In genomic region chr3:15112177-15112838, GRCm38 (mm10) we compare ENCODE assay signal across 24 mouse cellular contexts.
DNase-seq lines count a peak whose midpoint lies in the region; ATAC-seq and TF ChIP-seq lines count a peak whose summit lies in the region.
"Had no signal": no experiment of that assay in that cellular context is flagged by ENCODE, and none has a peak within 500 bp of the region (broad histone marks: within the 10 kb centered on the region; RNA-seq: fewer than 3 reads in every experiment).

No protein-coding gene starts in this region.

- DNase-seq in embryo, embryonic 10 days (ENCODE audit: low spot score), result peak; percentile 21
- no peak for DNase-seq in embryo, embryonic 9.5 days (ENCODE audit: extremely low spot score)
- DNase-seq in limb, embryonic 14.5 days (ENCODE audit: low spot score), result peak; percentile 6
- DNase-seq in limb, embryonic 10.5 days (ENCODE audit: low spot score), result no peak
- DNase-seq in R1 (ENCODE audit: low read depth, low spot score), result peak; percentile 46
- DNase-seq in lung, postnatal 36 days, result peak; percentile 61
- no peak for DNase-seq in adrenal gland, postnatal 36 days
- DNase-seq: adrenal gland, postnatal 25 days; cerebellum, adult 9-11 months; gastrocnemius, adult 2 months; heart, adult 11 months; heart, postnatal 14 days; kidney, adult 9 months; kidney, postnatal 25 days; liver, embryonic 13.5 days had no signal

- no peaks in the 10 kb centered on the region for H3K27me3 ChIP-seq in limb, embryonic 14.5 days (ENCODE audit: control insufficient read depth, insufficient read depth, low read length)
- H3K27me3 ChIP-seq in limb, embryonic 10.5 days (ENCODE audit: low read depth, poor library complexity, severe bottlenecking), result no peaks in the 10 kb centered on the region
- H3K27me3 ChIP-seq: forebrain, embryonic 15.5 days; heart, embryonic 12.5 days; hindbrain, embryonic 13.5 days; intestine, embryonic 15.5 days; liver, embryonic 13.5 days; neural tube, embryonic 12.5 days had no signal

- no peak overlapping the region for H3K9ac ChIP-seq in limb, embryonic 14.5 days (ENCODE audit: low read depth, low read length, severe bottlenecking)
- H3K9ac ChIP-seq: forebrain, embryonic 15.5 days; heart, embryonic 12.5 days; hindbrain, embryonic 13.5 days; intestine, embryonic 15.5 days; liver, embryonic 13.5 days; neural tube, embryonic 12.5 days had no signal

- H3K4me1 ChIP-seq in limb, embryonic 14.5 days (ENCODE audit: control insufficient read depth, insufficient read depth, low read length), result no peaks in the 10 kb centered on the region
- no peaks in the 10 kb centered on the region for H3K4me1 ChIP-seq in limb, embryonic 10.5 days
- H3K4me1 ChIP-seq: forebrain, embryonic 15.5 days; heart, embryonic 12.5 days; hindbrain, embryonic 13.5 days; intestine, embryonic 15.5 days; liver, embryonic 13.5 days; neural tube, embryonic 12.5 days had no signal

- TF ChIP-seq POLR2A in limb, embryonic 14.5 days (IDR thresholded peaks at IDR 0.05; ENCODE audit: borderline replicate concordance, extremely low read depth, insufficient read depth, insufficient read length), result no peak

- H3K36me3 ChIP-seq in limb, embryonic 14.5 days (ENCODE audit: control insufficient read depth, insufficient read depth, low read length), result no peaks in the 10 kb centered on the region
- no peaks in the 10 kb centered on the region for H3K36me3 ChIP-seq in limb, embryonic 10.5 days
- H3K36me3 ChIP-seq: forebrain, embryonic 15.5 days; heart, embryonic 12.5 days; hindbrain, embryonic 13.5 days; intestine, embryonic 15.5 days; liver, embryonic 13.5 days; neural tube, embryonic 12.5 days had no signal

- H3K4me3 ChIP-seq in limb, embryonic 14.5 days (replicated peaks; ENCODE audit: low read length), result no peak overlapping the region
- no peak overlapping the region for H3K4me3 ChIP-seq in limb, embryonic 10.5 days
- H3K4me3 ChIP-seq: forebrain, embryonic 15.5 days; gastrocnemius, adult 2 months; heart, embryonic 12.5 days; hindbrain, embryonic 13.5 days; intestine, embryonic 15.5 days; liver, embryonic 13.5 days; neural tube, embryonic 12.5 days had no signal

- ATAC-seq in limb, embryonic 14.5 days (ENCODE audit: low FRiP score, low read depth), result no peak
- ATAC-seq: CD4-positive, CD25-positive, alpha-beta regulatory T cell, adult 4 months; forebrain, embryonic 15.5 days; intestine, embryonic 15.5 days had no signal

- no peak overlapping the region for H3K4me2 ChIP-seq in limb, embryonic 14.5 days (replicated peaks; ENCODE audit: low read depth, low read length, severe bottlenecking)
- H3K4me2 ChIP-seq: forebrain, embryonic 15.5 days; heart, embryonic 12.5 days; hindbrain, embryonic 13.5 days; intestine, embryonic 15.5 days; liver, embryonic 13.5 days; midbrain, embryonic 11.5 days; neural tube, embryonic 12.5 days had no signal

- no peak overlapping the region for H3K27ac ChIP-seq in limb, embryonic 14.5 days (replicated peaks; ENCODE audit: low read depth, low read length)
- no peak overlapping the region for H3K27ac ChIP-seq in limb, embryonic 10.5 days
- H3K27ac ChIP-seq: forebrain, embryonic 15.5 days; gastrocnemius, adult 2 months; hindbrain, embryonic 13.5 days; intestine, embryonic 15.5 days; liver, embryonic 13.5 days; macrophage; neural tube, embryonic 12.5 days; stomach, postnatal 0 days had no signal

- H3K9me3 ChIP-seq in limb, embryonic 14.5 days (ENCODE audit: control insufficient read depth, low read length), result no peaks in the 10 kb centered on the region
- H3K9me3 ChIP-seq in limb, embryonic 10.5 days (replicated peaks), result no peaks in the 10 kb centered on the region
- H3K9me3 ChIP-seq: forebrain, embryonic 15.5 days; heart, embryonic 12.5 days; hindbrain, embryonic 13.5 days; intestine, embryonic 15.5 days; liver, embryonic 13.5 days; neural tube, embryonic 12.5 days had no signal

- 32% methylated on average over 2 of the region's 2 CpGs for WGBS in limb, embryonic 14.5 days
- 84% methylated on average over 2 of the region's 2 CpGs for WGBS in limb, embryonic 10.5 days

Comparison
In these comparisons a context has a peak if more than half of its experiments do, and no peak if none do; other contexts are left out.
1. DNase-seq: peak in embryo, embryonic 10 days (single experiment), limb, embryonic 14.5 days (single experiment), R1 (single experiment) and lung, postnatal 36 days (single experiment); none in embryo, embryonic 9.5 days (single experiment), limb, embryonic 10.5 days (single experiment) and adrenal gland, postnatal 36 days (0 of 2).